Mouse (Mus musculus) embryonic facial prominence, embryonic 11.5 days (tissue): ENCODE results near the gene Slc1a5. TPM values are rescaled to one million over a fixed set of nuclear protein-coding genes. Genes with fewer than 3 reads are reported as not detected.

Source experiments
- ATAC-seq: fragments of 200-750 bp; cut with Nextera tagmentation; replicated peaks from 2 replicates; pipeline ENCODE4 v1.8.0; 2017; ENCODE audit warnings: low read depth; ENCODE audit not compliant: insufficient number of reproducible peaks, low FRiP score, low TSS enrichment
- DNase-seq: peaks from one replicate; pipeline ENCODE4 v3.0.0-alpha.2; 2015; ENCODE audit warnings: low spot score
- H3K27ac ChIP-seq: fragments of 300-500 bp; sonication (generic); replicated peaks from 2 replicates; pipeline ENCODE4 v1.5.1; 2014; ENCODE audit warnings: mild to moderate bottlenecking, low read depth, low read length, control low read depth
- H3K27me3 ChIP-seq: fragments of 300-500 bp; sonication (generic); 2 replicates; pipeline ENCODE4 v1.6.1; 2014; ENCODE audit warnings: mild to moderate bottlenecking, low read length, moderate library complexity, mixed read lengths; ENCODE audit not compliant: control insufficient read depth, insufficient read depth
- H3K36me3 ChIP-seq: fragments of 300-500 bp; sonication (generic); replicated peaks from 2 replicates; pipeline ENCODE4 v1.6.1; 2014; ENCODE audit warnings: low read depth, mild to moderate bottlenecking, low read length, moderate library complexity, mixed read lengths; ENCODE audit not compliant: control insufficient read depth, insufficient read depth
- H3K4me1 ChIP-seq: fragments of 300-500 bp; sonication (generic); 2 replicates; pipeline ENCODE4 v1.6.1; 2014; ENCODE audit warnings: low read length, mixed read lengths; ENCODE audit not compliant: control insufficient read depth, insufficient read depth
- H3K4me2 ChIP-seq: fragments of 300-500 bp; sonication (generic); 2 replicates; pipeline ENCODE4 v1.6.1; 2014; ENCODE audit warnings: low read depth, mild to moderate bottlenecking, control low read depth, low read length, moderate library complexity
- H3K4me3 ChIP-seq: fragments of 300-500 bp; sonication (generic); 2 replicates; pipeline ENCODE4 v1.5.1; 2014; ENCODE audit warnings: low read depth, low read length, control low read depth
- H3K9ac ChIP-seq: fragments of 300-500 bp; sonication (generic); replicated peaks from 2 replicates; pipeline ENCODE4 v1.6.1; 2014; ENCODE audit warnings: mild to moderate bottlenecking, control low read depth, low read length
- H3K9me3 ChIP-seq: fragments of 300-500 bp; sonication (generic); replicated peaks from 2 replicates; pipeline ENCODE4 v1.6.1; 2016; ENCODE audit warnings: mild to moderate bottlenecking, low read length, inconsistent platforms, mixed read lengths; ENCODE audit not compliant: control insufficient read depth
- WGBS: fragments of 180-500 bp; shearing (Covaris S2); extraction: QIAGEN DNeasy Blood & Tissue Kit; methylation state at CpG from one replicate; pipeline ENCODE4 v1.1.7; 2014; 5-methylcytosine and 5-hydroxymethylcytosine counted together
- polyA plus RNA-seq: library from polyadenylated mRNA; unstranded; fragments of >200 nt; fragmentation: Nextera tagmentation; extraction: Ambion mirVana; gene quantifications from 2 replicates; pipeline ENCODE4 v1.2.1, GENCODE M21; 2014

Slc1a5 gene
- polyA plus RNA-seq, 1 experiment from 2014 or later = 19.6 TPM

GRCm38 (mm10) chr7:16839427-16840108 lies 58.4 kb downstream of the Slc1a5 start:
- ATAC-seq (no peak), DNase-seq (no peak)
- Histone ChIP-seq H3K36me3 (peaks cover 6% of the 10 kb centered on the region), H3K27me3 (no peaks in the 10 kb centered on the region), H3K27ac (no peak overlapping the region), H3K9ac (no peak overlapping the region), H3K4me2 (no peak overlapping the region), H3K9me3 (no peaks in the 10 kb centered on the region), H3K4me3 (no peak overlapping the region), H3K4me1 (0 out of 2 replicates have a peak, but pooled peaks cover 3% of the 10 kb centered on the region)
- WGBS = 92% methylated on average over 12 of the region's 12 CpGs

- Histone ChIP-seq H3K4me2 (no peak overlapping the region), H3K4me3 (no peak overlapping the region), H3K36me3 (peaks cover 6% of the 10 kb centered on the region), H3K27ac (no peak overlapping the region), H3K9me3 (no peaks in the 10 kb centered on the region), H3K27me3 (no peaks in the 10 kb centered on the region), H3K9ac (no peak overlapping the region), H3K4me1 (peaks cover 3% of the 10 kb centered on the region; the same call in 1 of the 2 replicates)
- DNase-seq = no peak
- ATAC-seq = no peak
- 100% methylated on average over 2 of the region's 2 CpGs for WGBS
These were observed 59.0 kb downstream of the Slc1a5 start for GRCm38 (mm10) chr7:16840109-16840491.

GRCm38 (mm10) chr7:16841078-16841477 lies 59.9 kb downstream of the Slc1a5 start:
- no peak overlapping the region for H3K27ac ChIP-seq
- H3K9me3 ChIP-seq = no peaks in the 10 kb centered on the region
- H3K9ac ChIP-seq = no peak overlapping the region
- no peak overlapping the region for H3K4me2 ChIP-seq
- no peaks in the 10 kb centered on the region for H3K27me3 ChIP-seq
- 78% methylated on average over 4 of the region's 4 CpGs for WGBS
- H3K36me3 ChIP-seq = peaks cover 6% of the 10 kb centered on the region
- H3K4me3 ChIP-seq = no peak overlapping the region
- H3K4me1 ChIP-seq = peaks cover 3% of the 10 kb centered on the region; the same call in 1 of the 2 replicates
- no peak for ATAC-seq
- no peak for DNase-seq

- 42% methylated on average over 11 of the region's 11 CpGs for WGBS
- no peak overlapping the region; the same call in 1 of the 2 replicates for H3K4me3 ChIP-seq
- H3K27ac ChIP-seq = peak overlapping the region; percentile 65; the same call in 1 of the 2 replicates
- peak overlapping the region; percentile 41 for H3K9ac ChIP-seq
- ATAC-seq (no peak), DNase-seq (no peak)
- H3K36me3 ChIP-seq = peaks cover 6% of the 10 kb centered on the region
- H3K9me3 ChIP-seq = no peaks in the 10 kb centered on the region
- H3K4me1 ChIP-seq = peaks cover 3% of the 10 kb centered on the region; the same call in 1 of the 2 replicates
- H3K27me3 ChIP-seq = no peaks in the 10 kb centered on the region
- peak overlapping the region; percentile 93 for H3K4me2 ChIP-seq
These were observed 60.7 kb downstream of the Slc1a5 start for GRCm38 (mm10) chr7:16841561-16842560.

GRCm38 (mm10) chr7:16842645-16843063 lies 61.5 kb downstream of the Slc1a5 start, which contains the start of gene Prkd2:
Gene Prkd2 (plus strand): TSS chr7:16842902.
- no peaks in the 10 kb centered on the region for H3K9me3 ChIP-seq
- peak; percentile 92 for DNase-seq
- 0% methylated on average over 32 of the region's 32 CpGs for WGBS
- ATAC-seq = peak; percentile 71
- peak within 1 kb of the TSS; percentile 65 for H3K27ac ChIP-seq
- peak within 1 kb of the TSS; percentile 49 for H3K4me3 ChIP-seq
- peak within 1 kb of the TSS; percentile 93 for H3K4me2 ChIP-seq
- no peaks in the 10 kb centered on the region for H3K27me3 ChIP-seq
- peaks cover 3% of the 10 kb centered on the region; the same call in 1 of the 2 replicates for H3K4me1 ChIP-seq
- H3K9ac ChIP-seq = peak within 1 kb of the TSS; percentile 71
- peaks cover 5% of the 10 kb centered on the region for H3K36me3 ChIP-seq

DNA sequence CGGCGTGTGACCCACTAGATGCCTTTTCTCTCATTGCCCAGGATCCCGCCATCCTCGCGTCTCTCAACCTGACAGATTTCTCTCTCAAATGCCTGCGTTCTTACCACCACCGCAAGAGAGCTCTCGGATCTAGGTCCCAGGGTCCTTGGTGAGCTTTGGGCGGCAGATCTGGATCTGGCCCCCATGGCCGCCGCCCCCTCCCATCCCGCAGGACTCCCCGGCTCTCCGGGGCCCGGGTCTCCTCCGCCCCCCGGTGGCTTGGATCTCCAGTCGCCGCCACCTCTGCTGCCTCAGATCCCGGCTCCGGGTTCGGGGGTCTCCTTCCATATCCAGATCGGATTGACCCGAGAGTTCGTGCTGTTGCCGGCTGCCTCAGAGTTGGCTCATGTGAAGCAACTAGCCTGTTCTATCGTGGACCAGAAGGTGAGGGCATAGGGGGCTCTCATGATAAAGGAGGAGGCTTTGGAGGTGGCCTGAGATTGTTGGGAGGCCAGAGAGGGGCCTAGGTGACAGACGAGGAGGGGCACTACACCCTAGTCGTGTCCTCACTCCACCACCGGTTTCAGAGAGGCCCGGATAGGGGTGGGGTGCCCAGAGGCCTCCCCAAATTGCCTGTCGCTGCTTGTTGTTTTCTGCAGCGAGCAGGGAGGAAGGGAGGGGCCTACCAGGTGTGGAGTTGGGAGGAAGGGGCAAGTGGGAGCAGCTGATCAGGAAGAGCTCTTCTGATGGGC lies 62.5 kb downstream of the Slc1a5 start:
- ATAC-seq (no peak), DNase-seq (peak; percentile 24)
- H3K27me3 ChIP-seq = no peaks in the 10 kb centered on the region
- H3K4me3 ChIP-seq = peak overlapping the region; percentile 49
- no peaks in the 10 kb centered on the region for H3K9me3 ChIP-seq
- H3K9ac ChIP-seq = peak overlapping the region; percentile 71
- H3K36me3 ChIP-seq = no peaks in the 10 kb centered on the region; the same call in none of the 2 replicates
- H3K4me1 ChIP-seq = peaks cover 3% of the 10 kb centered on the region; the same call in 1 of the 2 replicates
- peak overlapping the region; percentile 93 for H3K4me2 ChIP-seq
- H3K27ac ChIP-seq = no peak overlapping the region; the same call in 1 of the 2 replicates
- WGBS = 1% methylated on average over 32 of the region's 33 CpGs

- ATAC-seq (no peak), DNase-seq (no peak)
- Histone ChIP-seq H3K36me3 (no peaks in the 10 kb centered on the region; the same call in none of the 2 replicates), H3K9me3 (no peaks in the 10 kb centered on the region), H3K4me1 (peaks cover 3% of the 10 kb centered on the region; the same call in 1 of the 2 replicates), H3K4me3 (no peak overlapping the region), H3K27ac (no peak overlapping the region), H3K9ac (peak overlapping the region; percentile 39; the same call in 1 of the 2 replicates), H3K4me2 (peak overlapping the region; percentile 21), H3K27me3 (no peaks in the 10 kb centered on the region)
- 64% methylated on average over 3 of the region's 3 CpGs for WGBS
These were observed 63.5 kb downstream of the Slc1a5 start for GRCm38 (mm10) chr7:16844696-16845071.
